Mouse (Mus musculus): Measurements from ENCODE around the gene Myl4. TPM values are rescaled to one million over a fixed set of nuclear protein-coding genes. Genes with fewer than 3 reads are reported as not detected.

Gene Myl4
- polyA plus RNA-seq, 1 experiment from 2014 or later, result 6.2 TPM

GRCm38 (mm10) chr11:104578074-104578473 lies 27.6 kb downstream of the Myl4 start:
- Histone ChIP-seq H3K9me3 (ENCODE audit: control insufficient read depth, low read length) (no peaks in the 10 kb centered on the region), H3K9ac (ENCODE audit: low read length) (no peak overlapping the region), H3K4me2 (ENCODE audit: low read length) (no peak overlapping the region), H3K27ac (ENCODE audit: low read depth) (no peak overlapping the region), H3K4me3 (ENCODE audit: low read depth, low read length) (no peak overlapping the region), H3K27me3 (replicated peaks; ENCODE audit: control insufficient read depth, insufficient read depth, low read length) (no peaks in the 10 kb centered on the region), H3K4me1 (replicated peaks; ENCODE audit: control insufficient read depth, insufficient read depth, low read length) (peaks cover 6% of the 10 kb centered on the region; the same call in 1 of the 2 replicates), H3K36me3 (ENCODE audit: control insufficient read depth, insufficient read depth, low read length) (no peaks in the 10 kb centered on the region)
- ATAC-seq (replicated peaks; ENCODE audit: low FRiP score, low TSS enrichment, low read depth) (no peak), DNase-seq (ENCODE audit: low spot score) (no peak)
- 20% methylated on average over 5 of the region's 5 CpGs for whole genome bisulfite sequencing

- no peak overlapping the region for H3K4me2 ChIP-seq (ENCODE audit: low read length)
- no peaks in the 10 kb centered on the region for H3K36me3 ChIP-seq (ENCODE audit: control insufficient read depth, insufficient read depth, low read length)
- DNase-seq (ENCODE audit: low spot score), result no peak
- 87% methylated on average over 9 of the region's 9 CpGs for WGBS
- H3K27me3 ChIP-seq (replicated peaks; ENCODE audit: control insufficient read depth, insufficient read depth, low read length), result no peaks in the 10 kb centered on the region
- peaks cover 6% of the 10 kb centered on the region; the same call in 1 of the 2 replicates for H3K4me1 ChIP-seq (replicated peaks; ENCODE audit: control insufficient read depth, insufficient read depth, low read length)
- no peak overlapping the region for H3K4me3 ChIP-seq (ENCODE audit: low read depth, low read length)
- no peak for ATAC-seq (replicated peaks; ENCODE audit: low FRiP score, low TSS enrichment, low read depth)
- H3K27ac ChIP-seq (ENCODE audit: low read depth), result no peak overlapping the region
- H3K9me3 ChIP-seq (ENCODE audit: control insufficient read depth, low read length), result no peaks in the 10 kb centered on the region
- no peak overlapping the region for H3K9ac ChIP-seq (ENCODE audit: low read length)
Measured at GRCm38 (mm10) chr11:104579084-104579483, 28.6 kb downstream of the Myl4 start.

- WGBS, result 93% methylated on average over 8 of the region's 8 CpGs
- H3K9ac ChIP-seq (ENCODE audit: low read length), result no peak overlapping the region
- no peaks in the 10 kb centered on the region for H3K36me3 ChIP-seq (ENCODE audit: control insufficient read depth, insufficient read depth, low read length)
- no peaks in the 10 kb centered on the region for H3K27me3 ChIP-seq (replicated peaks; ENCODE audit: control insufficient read depth, insufficient read depth, low read length)
- H3K4me3 ChIP-seq (ENCODE audit: low read depth, low read length), result no peak overlapping the region
- ATAC-seq (replicated peaks; ENCODE audit: low FRiP score, low TSS enrichment, low read depth) (no peak), DNase-seq (ENCODE audit: low spot score) (no peak)
- H3K4me2 ChIP-seq (ENCODE audit: low read length), result no peak overlapping the region
- H3K27ac ChIP-seq (ENCODE audit: low read depth), result no peak overlapping the region
- H3K9me3 ChIP-seq (ENCODE audit: control insufficient read depth, low read length), result no peaks in the 10 kb centered on the region
- H3K4me1 ChIP-seq (replicated peaks; ENCODE audit: control insufficient read depth, insufficient read depth, low read length), result peaks cover 6% of the 10 kb centered on the region; the same call in 1 of the 2 replicates
Measured at GRCm38 (mm10) chr11:104579575-104579974, 29.1 kb downstream of the Myl4 start.

GRCm38 (mm10) chr11:104580091-104580490 lies 29.6 kb downstream of the Myl4 start:
- ATAC-seq (replicated peaks; ENCODE audit: low FRiP score, low TSS enrichment, low read depth), result no peak
- WGBS, result 66% methylated on average over 6 of the region's 6 CpGs

GRCm38 (mm10) chr11:104580606-104581005 lies 30.1 kb downstream of the Myl4 start:
- Histone ChIP-seq H3K9me3 (ENCODE audit: control insufficient read depth, low read length) (no peaks in the 10 kb centered on the region), H3K36me3 (ENCODE audit: control insufficient read depth, insufficient read depth, low read length) (no peaks in the 10 kb centered on the region), H3K27ac (ENCODE audit: low read depth) (no peak overlapping the region), H3K9ac (ENCODE audit: low read length) (no peak overlapping the region), H3K4me3 (ENCODE audit: low read depth, low read length) (no peak overlapping the region), H3K27me3 (replicated peaks; ENCODE audit: control insufficient read depth, insufficient read depth, low read length) (no peaks in the 10 kb centered on the region), H3K4me1 (replicated peaks; ENCODE audit: control insufficient read depth, insufficient read depth, low read length) (peaks cover 6% of the 10 kb centered on the region; the same call in 1 of the 2 replicates), H3K4me2 (ENCODE audit: low read length) (no peak overlapping the region)
- ATAC-seq (replicated peaks; ENCODE audit: low FRiP score, low TSS enrichment, low read depth), result no peak
- no peak for DNase-seq (ENCODE audit: low spot score)
- 85% methylated on average over 5 of the region's 5 CpGs for WGBS

More at GRCm38 (mm10) chr11:104580091-104580490, 29.6 kb downstream of the Myl4 start:
- Histone ChIP-seq H3K4me2 (ENCODE audit: low read length) (no peak overlapping the region), H3K4me3 (ENCODE audit: low read depth, low read length) (no peak overlapping the region), H3K9me3 (ENCODE audit: control insufficient read depth, low read length) (no peaks in the 10 kb centered on the region), H3K27me3 (replicated peaks; ENCODE audit: control insufficient read depth, insufficient read depth, low read length) (no peaks in the 10 kb centered on the region), H3K4me1 (replicated peaks; ENCODE audit: control insufficient read depth, insufficient read depth, low read length) (peaks cover 6% of the 10 kb centered on the region; the same call in 1 of the 2 replicates), H3K9ac (ENCODE audit: low read length) (no peak overlapping the region), H3K27ac (ENCODE audit: low read depth) (no peak overlapping the region), H3K36me3 (ENCODE audit: control insufficient read depth, insufficient read depth, low read length) (no peaks in the 10 kb centered on the region)
- no peak for DNase-seq (ENCODE audit: low spot score)

- Histone ChIP-seq H3K4me2 (ENCODE audit: low read length) (peak overlapping the region; percentile 36), H3K27ac (ENCODE audit: low read depth) (no peak overlapping the region), H3K4me3 (ENCODE audit: low read depth, low read length) (peak overlapping the region; percentile 3), H3K9ac (ENCODE audit: low read length) (no peak overlapping the region), H3K27me3 (replicated peaks; ENCODE audit: control insufficient read depth, insufficient read depth, low read length) (no peaks in the 10 kb centered on the region), H3K4me1 (replicated peaks; ENCODE audit: control insufficient read depth, insufficient read depth, low read length) (peaks cover 6% of the 10 kb centered on the region; the same call in 1 of the 2 replicates), H3K36me3 (ENCODE audit: control insufficient read depth, insufficient read depth, low read length) (no peaks in the 10 kb centered on the region), H3K9me3 (ENCODE audit: control insufficient read depth, low read length) (no peaks in the 10 kb centered on the region)
- DNase-seq (ENCODE audit: low spot score), result no peak
- ATAC-seq (replicated peaks; ENCODE audit: low FRiP score, low TSS enrichment, low read depth), result no peak
- WGBS, result 37% methylated on average over 18 of the region's 18 CpGs
Measured at GRCm38 (mm10) chr11:104581446-104582307, 31.2 kb downstream of the Myl4 start.

- H3K27ac ChIP-seq (ENCODE audit: low read depth), result no peak overlapping the region
- no peak overlapping the region for H3K4me3 ChIP-seq (ENCODE audit: low read depth, low read length)
- ATAC-seq (replicated peaks; ENCODE audit: low FRiP score, low TSS enrichment, low read depth), result no peak
- H3K9ac ChIP-seq (ENCODE audit: low read length), result no peak overlapping the region
- WGBS, result 79% methylated on average over 2 of the region's 2 CpGs
- H3K9me3 ChIP-seq (ENCODE audit: control insufficient read depth, low read length), result no peaks in the 10 kb centered on the region
- H3K4me2 ChIP-seq (ENCODE audit: low read length), result no peak overlapping the region
- H3K36me3 ChIP-seq (ENCODE audit: control insufficient read depth, insufficient read depth, low read length), result no peaks in the 10 kb centered on the region
- no peak for DNase-seq (ENCODE audit: low spot score)
- H3K4me1 ChIP-seq (replicated peaks; ENCODE audit: control insufficient read depth, insufficient read depth, low read length), result peaks cover 6% of the 10 kb centered on the region; the same call in 1 of the 2 replicates
- H3K27me3 ChIP-seq (replicated peaks; ENCODE audit: control insufficient read depth, insufficient read depth, low read length), result no peaks in the 10 kb centered on the region
Measured at GRCm38 (mm10) chr11:104582308-104582606, 31.8 kb downstream of the Myl4 start.

- peaks cover 6% of the 10 kb centered on the region; the same call in 1 of the 2 replicates for H3K4me1 ChIP-seq (replicated peaks; ENCODE audit: control insufficient read depth, insufficient read depth, low read length)
- no peaks in the 10 kb centered on the region for H3K9me3 ChIP-seq (ENCODE audit: control insufficient read depth, low read length)
- no peaks in the 10 kb centered on the region for H3K36me3 ChIP-seq (ENCODE audit: control insufficient read depth, insufficient read depth, low read length)
- H3K4me2 ChIP-seq (ENCODE audit: low read length), result no peak overlapping the region
- H3K4me3 ChIP-seq (ENCODE audit: low read depth, low read length), result no peak overlapping the region
- 67% methylated on average over 13 of the region's 13 CpGs for WGBS
- H3K27ac ChIP-seq (ENCODE audit: low read depth), result no peak overlapping the region
- no peak overlapping the region for H3K9ac ChIP-seq (ENCODE audit: low read length)
- DNase-seq (ENCODE audit: low spot score) (no peak), ATAC-seq (replicated peaks; ENCODE audit: low FRiP score, low TSS enrichment, low read depth) (no peak)
- no peaks in the 10 kb centered on the region for H3K27me3 ChIP-seq (replicated peaks; ENCODE audit: control insufficient read depth, insufficient read depth, low read length)
Measured at GRCm38 (mm10) chr11:104582630-104583364, 32.3 kb downstream of the Myl4 start.

Data from intestine, embryonic 14.5 days (tissue).